Mouse (Mus musculus) colon, adult 2 months (tissue): ENCODE measurements around the gene Ivl. TPM values are rescaled to one million over a fixed set of nuclear protein-coding genes. Genes with fewer than 3 reads are reported as not detected.

Experiments used
- polyA plus RNA-seq: library from polyadenylated mRNA; depleted of rRNA; stranded (reverse); fragments of >200 nt; gene quantifications from 2 replicates; pipeline ENCODE4 v1.2.3, GENCODE M21; 2012; rRNA removed

The Ivl gene
- polyA plus RNA-seq, result not detected in 2 replicates

DNA sequence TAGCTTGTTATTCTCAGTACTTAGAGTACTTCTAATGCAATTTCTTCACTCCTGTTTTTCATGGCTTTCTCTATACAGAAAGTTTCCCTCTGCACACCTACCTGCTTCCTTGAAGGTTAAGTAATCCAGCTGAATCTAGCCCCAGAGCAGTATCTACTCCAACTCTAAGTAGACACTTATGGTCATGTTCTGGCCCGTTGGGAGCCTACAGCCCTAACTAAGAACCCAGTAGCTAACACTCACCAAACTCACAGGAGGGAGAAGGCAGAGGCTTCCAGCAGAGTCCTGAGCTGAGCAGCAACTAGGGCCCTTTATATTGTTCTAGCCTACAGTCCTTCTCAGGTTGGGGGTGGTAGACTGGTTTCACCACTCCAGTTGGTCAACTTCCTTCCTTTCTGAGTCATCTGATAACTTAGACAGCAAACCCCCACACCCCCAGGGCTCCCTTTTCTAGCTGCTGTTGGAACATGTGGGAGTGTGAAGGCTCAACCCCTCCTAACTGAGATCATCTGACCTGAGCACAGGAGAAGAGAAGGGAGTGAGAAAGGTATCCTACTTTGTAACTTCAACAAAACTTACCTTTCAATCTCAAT is at the start of gene Ivl:
Ivl (minus strand) TSS at position 287 of the 593 bp plus-strand sequence.

GRCm38 (mm10) chr3:92621560-92621959 is 48.0 kb upstream of the Ivl start, which contains the start of gene Lce6a:
Gene Lce6a, minus strand, starts transcription at chr3:92621660.

GRCm38 (mm10) chr3:92607392-92607791 is 33.9 kb upstream of the Ivl start, which contains the start of gene 2210017I01Rik:
Gene 2210017I01Rik, minus strand, starts transcription at chr3:92607492.

DNA sequence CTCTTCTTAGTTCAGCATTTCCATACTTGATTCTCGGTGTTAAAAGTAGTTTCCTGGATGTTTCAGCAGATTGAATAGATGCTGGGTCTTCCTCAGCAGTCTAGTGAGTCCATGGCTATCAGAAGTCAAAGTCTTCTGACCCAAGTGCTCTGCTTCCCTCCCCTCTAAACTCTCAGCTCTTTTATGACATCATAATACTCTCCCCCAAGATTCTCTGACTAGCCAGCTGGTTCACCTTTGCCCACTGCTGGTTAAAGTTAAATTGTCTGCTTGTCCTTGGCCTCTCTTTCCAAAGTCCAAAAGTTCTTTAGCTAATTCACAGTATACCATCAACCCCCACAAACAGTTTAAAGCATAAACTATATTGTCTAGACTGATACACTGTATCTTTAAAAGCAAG is 15.3 kb upstream of the Ivl start, which contains the start of gene Smcp:
Smcp (minus strand) TSS at position 140 of the 400 bp plus-strand sequence.

GRCm38 (mm10) chr3:92534411-92534810 is 39.1 kb downstream of the Ivl start, which contains the start of gene 2310046K23Rik:
Gene 2310046K23Rik, minus strand, starts transcription at chr3:92534511.

Other genes with a start within 250 kb of the Ivl start
- gene Sprr2d, start 234.6 kb downstream of the Ivl start, polyA plus RNA-seq, result not detected in 2 replicates
- not detected in 2 replicates for gene Sprr2e, start 221.6 kb downstream of the Ivl start, polyA plus RNA-seq
- gene Sprr2f, start 208.5 kb downstream of the Ivl start, polyA plus RNA-seq, result not detected in 2 replicates
- 0.22 TPM in 1 of 2 replicates, not detected in the other for gene Sprr2h, start 188.1 kb downstream of the Ivl start, polyA plus RNA-seq
- gene Sprr2i, start 165.7 kb downstream of the Ivl start, polyA plus RNA-seq, result not detected in 2 replicates
- not detected in 2 replicates for gene Sprr2j-ps, start 155.7 kb downstream of the Ivl start, polyA plus RNA-seq
- gene Gm9774, start 144.3 kb downstream of the Ivl start, polyA plus RNA-seq, result 4.5 and 8.2 TPM in 2 replicates
- gene Sprr2k, start 141.2 kb downstream of the Ivl start, polyA plus RNA-seq, result not detected in 2 replicates
- not detected in 2 replicates for gene Sprr1b, start 134.9 kb downstream of the Ivl start, polyA plus RNA-seq
- gene Sprr3, start 115.0 kb downstream of the Ivl start, polyA plus RNA-seq, result not detected in 2 replicates
- 27.3 and 33.0 TPM in 2 replicates for gene Sprr1a, start 87.8 kb downstream of the Ivl start, polyA plus RNA-seq
- gene Sprr4, start 73.2 kb downstream of the Ivl start, polyA plus RNA-seq, result not detected in 2 replicates
- not detected in 2 replicates for gene 2310046K23Rik, start 39.2 kb downstream of the Ivl start, polyA plus RNA-seq
- gene Smcp, start 15.3 kb upstream of the Ivl start, polyA plus RNA-seq, result not detected in 2 replicates
- not detected in 2 replicates for gene 2210017I01Rik, start 33.8 kb upstream of the Ivl start, polyA plus RNA-seq
- not detected in 2 replicates for gene Lce6a, start 47.9 kb upstream of the Ivl start, polyA plus RNA-seq
- gene Lce1a1, start 74.6 kb upstream of the Ivl start, polyA plus RNA-seq, result not detected in 2 replicates
- gene Lce1b, start 83.2 kb upstream of the Ivl start, polyA plus RNA-seq, result not detected in 2 replicates
- not detected in 2 replicates for gene Lce1a2, start 96.6 kb upstream of the Ivl start, polyA plus RNA-seq
- not detected in 2 replicates for gene Lce1c, start 105.5 kb upstream of the Ivl start, polyA plus RNA-seq
- not detected in 2 replicates for gene Lce1d, start 113.5 kb upstream of the Ivl start, polyA plus RNA-seq
- not detected in 2 replicates for gene Lce1e, start 135.3 kb upstream of the Ivl start, polyA plus RNA-seq
- not detected in 2 replicates for gene Lce1f, start 146.6 kb upstream of the Ivl start, polyA plus RNA-seq
- not detected in 2 replicates for gene Gm38119, start 165.4 kb upstream of the Ivl start, polyA plus RNA-seq
- not detected in 2 replicates for gene Lce1g, start 178.6 kb upstream of the Ivl start, polyA plus RNA-seq
- not detected in 2 replicates for gene Lce1h, start 191.3 kb upstream of the Ivl start, polyA plus RNA-seq
- gene Lce1i, start 205.2 kb upstream of the Ivl start, polyA plus RNA-seq, result not detected in 2 replicates
- gene Lce1j, start 216.8 kb upstream of the Ivl start, polyA plus RNA-seq, result not detected in 2 replicates
- gene Lce1k, start 234.2 kb upstream of the Ivl start, polyA plus RNA-seq, result not detected in 2 replicates